Mouse (Mus musculus) liver, embryonic 15.5 days (tissue): Measurements from ENCODE around the gene Cd44. TPM values are rescaled to one million over a fixed set of nuclear protein-coding genes. Genes with fewer than 3 reads are reported as not detected.
A peak's percentile ranks its signal among the peaks of the same experiment; 100 is the strongest.

Experiments used
- ATAC-seq: fragments of 200-750 bp; cut with Nextera tagmentation; 2 replicates; pipeline ENCODE4 v1.8.0; 2017; ENCODE audit warnings: moderate number of reproducible peaks, mild to moderate bottlenecking, moderate library complexity; ENCODE audit not compliant: insufficient read depth
- H3K27ac ChIP-seq: fragments of 300-500 bp; sonication (generic); replicated peaks from 2 replicates; pipeline ENCODE4 v1.5.1; 2015; ENCODE audit warnings: mild to moderate bottlenecking, inconsistent platforms
- H3K27me3 ChIP-seq: fragments of 300-500 bp; sonication (generic); 2 replicates; pipeline ENCODE4 v1.6.1; 2015; ENCODE audit warnings: mild to moderate bottlenecking, inconsistent platforms
- H3K36me3 ChIP-seq: fragments of 300-500 bp; sonication (generic); replicated peaks from 2 replicates; pipeline ENCODE4 v1.6.1; 2015; ENCODE audit warnings: moderate library complexity, mild to moderate bottlenecking, inconsistent platforms
- H3K4me1 ChIP-seq: fragments of 300-500 bp; sonication (generic); replicated peaks from 2 replicates; pipeline ENCODE4 v1.6.1; 2015; ENCODE audit warnings: inconsistent platforms
- H3K4me2 ChIP-seq: fragments of 300-500 bp; sonication (generic); 2 replicates; pipeline ENCODE4 v1.6.1; 2015; ENCODE audit warnings: moderate library complexity, mild to moderate bottlenecking, inconsistent platforms
- H3K4me3 ChIP-seq: fragments of 300-500 bp; sonication (generic); replicated peaks from 2 replicates; pipeline ENCODE4 v1.5.1; 2015; ENCODE audit warnings: mild to moderate bottlenecking, inconsistent platforms
- H3K9ac ChIP-seq: fragments of 300-500 bp; sonication (generic); 2 replicates; pipeline ENCODE4 v1.6.1; 2015; ENCODE audit warnings: moderate library complexity, mild to moderate bottlenecking, inconsistent platforms
- H3K9me3 ChIP-seq: fragments of 300-500 bp; sonication (generic); replicated peaks from 2 replicates; pipeline ENCODE4 v1.6.1; 2016; ENCODE audit warnings: inconsistent platforms
- WGBS: fragments of 180-500 bp; shearing (Covaris S2); methylation state at CpG from one replicate; pipeline ENCODE4 v1.1.7; 2015; ENCODE audit warnings: mixed read lengths; ENCODE audit not compliant: insufficient replicate concordance; 5-methylcytosine and 5-hydroxymethylcytosine counted together
- polyA plus RNA-seq: library from polyadenylated mRNA; unstranded; fragments of >200 nt; fragmentation: Nextera tagmentation; extraction: Ambion mirVana; gene quantifications from 2 replicates; pipeline ENCODE4 v1.2.1, GENCODE M21; 2015

Gene Cd44
- polyA plus RNA-seq, 1 experiment from 2014 or later, result 15.5 TPM

- Histone ChIP-seq H3K27me3 (no peaks in the 10 kb centered on the region), H3K27ac (peak overlapping the region; percentile 53; the same call in 1 of the 2 replicates), H3K36me3 (0 out of 2 replicates have a peak, but pooled peaks cover 6% of the 10 kb centered on the region), H3K9ac (no peak overlapping the region), H3K4me2 (peak overlapping the region; percentile 15; the same call in 1 of the 2 replicates), H3K9me3 (no peaks in the 10 kb centered on the region), H3K4me3 (no peak overlapping the region), H3K4me1 (peaks cover 62% of the 10 kb centered on the region)
- WGBS, result 61% methylated on average over 2 of the region's 2 CpGs
- ATAC-seq, result no peak
These were observed 33.0 kb downstream of the Cd44 start for GRCm38 (mm10) chr2:102868444-102868843.

- Histone ChIP-seq H3K4me3 (peak overlapping the region; percentile 16; the same call in 1 of the 2 replicates), H3K36me3 (0 out of 2 replicates have a peak, but pooled peaks cover 6% of the 10 kb centered on the region), H3K4me2 (peak overlapping the region; percentile 60), H3K27me3 (no peaks in the 10 kb centered on the region), H3K27ac (peak overlapping the region; percentile 75), H3K4me1 (peaks cover 58% of the 10 kb centered on the region), H3K9ac (no peak overlapping the region), H3K9me3 (no peaks in the 10 kb centered on the region)
- 14% methylated on average over 6 of the region's 6 CpGs for WGBS
- ATAC-seq, result peak; percentile 62
These were observed 33.9 kb downstream of the Cd44 start for GRCm38 (mm10) chr2:102867396-102868088.

GRCm38 (mm10) chr2:102866594-102866993, 34.9 kb downstream of the Cd44 start:
- Histone ChIP-seq H3K36me3 (peaks cover 7% of the 10 kb centered on the region; the same call in 1 of the 2 replicates), H3K9ac (no peak overlapping the region), H3K4me1 (peaks cover 51% of the 10 kb centered on the region), H3K4me2 (peak overlapping the region; percentile 60), H3K27ac (peak overlapping the region; percentile 75; the same call in 1 of the 2 replicates), H3K4me3 (no peak overlapping the region), H3K9me3 (no peaks in the 10 kb centered on the region), H3K27me3 (no peaks in the 10 kb centered on the region)
- WGBS, result 18% methylated on average over 1 of the region's 1 CpGs
- ATAC-seq, result no peak

- no peak overlapping the region for H3K9ac ChIP-seq
- H3K27me3 ChIP-seq, result no peaks in the 10 kb centered on the region
- no peak for ATAC-seq
- peaks cover 45% of the 10 kb centered on the region for H3K4me1 ChIP-seq
- H3K9me3 ChIP-seq, result no peaks in the 10 kb centered on the region
- peaks cover 14% of the 10 kb centered on the region; the same call in 1 of the 2 replicates for H3K36me3 ChIP-seq
- no peak overlapping the region for H3K4me2 ChIP-seq
- 83% methylated on average over 8 of the region's 8 CpGs for WGBS
- H3K27ac ChIP-seq, result no peak overlapping the region
- H3K4me3 ChIP-seq, result no peak overlapping the region
These were observed 36.1 kb downstream of the Cd44 start for GRCm38 (mm10) chr2:102865354-102865752.

GRCm38 (mm10) chr2:102864695-102865353, 36.6 kb downstream of the Cd44 start:
- ATAC-seq, result no peak
- no peak overlapping the region for H3K27ac ChIP-seq
- no peak overlapping the region for H3K4me2 ChIP-seq
- H3K4me1 ChIP-seq, result peaks cover 39% of the 10 kb centered on the region
- no peak overlapping the region for H3K4me3 ChIP-seq
- no peak overlapping the region for H3K9ac ChIP-seq
- H3K27me3 ChIP-seq, result no peaks in the 10 kb centered on the region
- no peaks in the 10 kb centered on the region for H3K9me3 ChIP-seq
- H3K36me3 ChIP-seq, result peaks cover 19% of the 10 kb centered on the region
- 61% methylated on average over 6 of the region's 6 CpGs for WGBS

GRCm38 (mm10) chr2:102864036-102864435, 37.4 kb downstream of the Cd44 start:
- ATAC-seq, result no peak
- Histone ChIP-seq H3K27me3 (no peaks in the 10 kb centered on the region), H3K4me1 (peaks cover 32% of the 10 kb centered on the region), H3K4me3 (no peak overlapping the region), H3K27ac (no peak overlapping the region), H3K9me3 (no peaks in the 10 kb centered on the region), H3K9ac (no peak overlapping the region), H3K4me2 (no peak overlapping the region), H3K36me3 (peaks cover 23% of the 10 kb centered on the region)
- WGBS, result 86% methylated on average over 4 of the region's 4 CpGs

GRCm38 (mm10) chr2:102863583-102863982, 37.9 kb downstream of the Cd44 start:
- 81% methylated on average over 2 of the region's 2 CpGs for WGBS
- Histone ChIP-seq H3K4me1 (peaks cover 28% of the 10 kb centered on the region), H3K4me2 (no peak overlapping the region), H3K27ac (no peak overlapping the region), H3K4me3 (no peak overlapping the region), H3K9ac (no peak overlapping the region), H3K9me3 (no peaks in the 10 kb centered on the region), H3K36me3 (peaks cover 23% of the 10 kb centered on the region), H3K27me3 (no peaks in the 10 kb centered on the region)
- ATAC-seq, result no peak

- peaks cover 23% of the 10 kb centered on the region for H3K4me1 ChIP-seq
- H3K27ac ChIP-seq, result no peak overlapping the region
- ATAC-seq, result no peak
- H3K36me3 ChIP-seq, result peaks cover 26% of the 10 kb centered on the region
- no peaks in the 10 kb centered on the region for H3K27me3 ChIP-seq
- no peak overlapping the region for H3K4me2 ChIP-seq
- H3K4me3 ChIP-seq, result no peak overlapping the region
- no peaks in the 10 kb centered on the region for H3K9me3 ChIP-seq
- H3K9ac ChIP-seq, result no peak overlapping the region
- 62% methylated on average over 7 of the region's 7 CpGs for WGBS
These were observed 38.8 kb downstream of the Cd44 start for GRCm38 (mm10) chr2:102862706-102863105.

- Histone ChIP-seq H3K36me3 (peaks cover 22% of the 10 kb centered on the region), H3K27me3 (no peaks in the 10 kb centered on the region), H3K27ac (no peak overlapping the region), H3K4me1 (no peaks in the 10 kb centered on the region), H3K9ac (no peak overlapping the region), H3K4me2 (no peak overlapping the region), H3K9me3 (no peaks in the 10 kb centered on the region), H3K4me3 (no peak overlapping the region)
- ATAC-seq, result no peak
- 78% methylated on average over 6 of the region's 6 CpGs for WGBS
These were observed 43.2 kb downstream of the Cd44 start for GRCm38 (mm10) chr2:102858271-102858670.

- 75% methylated on average over 3 of the region's 3 CpGs for WGBS
- ATAC-seq, result no peak
- Histone ChIP-seq H3K4me1 (peaks cover 8% of the 10 kb centered on the region), H3K4me2 (no peak overlapping the region), H3K27ac (no peak overlapping the region), H3K4me3 (no peak overlapping the region), H3K27me3 (no peaks in the 10 kb centered on the region), H3K9me3 (no peaks in the 10 kb centered on the region), H3K9ac (no peak overlapping the region), H3K36me3 (peaks cover 21% of the 10 kb centered on the region)
These were observed 48.2 kb downstream of the Cd44 start for GRCm38 (mm10) chr2:102853297-102853696.

GRCm38 (mm10) chr2:102851936-102852477, 49.5 kb downstream of the Cd44 start:
- H3K27me3 ChIP-seq, result no peaks in the 10 kb centered on the region
- peaks cover 21% of the 10 kb centered on the region for H3K36me3 ChIP-seq
- no peak overlapping the region for H3K4me2 ChIP-seq
- H3K4me1 ChIP-seq, result peaks cover 8% of the 10 kb centered on the region
- no peak overlapping the region for H3K4me3 ChIP-seq
- no peak overlapping the region for H3K9ac ChIP-seq
- 28% methylated on average over 4 of the region's 4 CpGs for WGBS
- no peak for ATAC-seq
- no peaks in the 10 kb centered on the region for H3K9me3 ChIP-seq
- no peak overlapping the region for H3K27ac ChIP-seq
